Mouse (Mus musculus) heart, embryonic 14.5 days (tissue): Measurements from ENCODE around the gene Eci1. TPM values are rescaled to one million over a fixed set of nuclear protein-coding genes. Genes with fewer than 3 reads are reported as not detected.
"Not testable (repeated sequence)": the region's sequence is repeated elsewhere in the genome, so short reads cannot be mapped to it uniquely, and the experiment has no call there.

Experiments
- ATAC-seq: fragments of 200-750 bp; cut with Nextera tagmentation; 2 replicates; pipeline ENCODE4 v1.8.0; 2017; ENCODE audit warnings: low read depth, moderate TSS enrichment; ENCODE audit not compliant: insufficient number of reproducible peaks, insufficient read depth, low FRiP score
- H3K27ac ChIP-seq, 2 experiments: fragments of 200-500 bp in 1 of 2; fragments of 300-500 bp in 1 of 2; sonication (generic) in 1 of 2; replicated peaks in 1 of 2; 2 replicates each; pipeline ENCODE4 v1.5.1; 2012 to 2014; ENCODE audit warnings: low read depth in 2 of 2, low read length in 2 of 2, control low read depth in 1 of 2, mild to moderate bottlenecking in 1 of 2, mixed read lengths in 1 of 2; ENCODE audit not compliant: control insufficient read depth in 1 of 2, insufficient read depth in 1 of 2
- H3K27me3 ChIP-seq: fragments of 300-500 bp; sonication (generic); 2 replicates; pipeline ENCODE4 v1.6.1; 2014; ENCODE audit warnings: mild to moderate bottlenecking, low read length, control low read depth; ENCODE audit not compliant: control insufficient read depth, insufficient read depth
- H3K36me3 ChIP-seq: fragments of 300-500 bp; sonication (generic); 2 replicates; pipeline ENCODE4 v1.6.1; 2014; ENCODE audit warnings: mild to moderate bottlenecking, control low read depth, low read length, mixed read lengths; ENCODE audit not compliant: control insufficient read depth, insufficient read depth
- H3K4me1 ChIP-seq, 2 experiments: fragments of 200-500 bp in 1 of 2; fragments of 300-500 bp in 1 of 2; sonication (generic) in 1 of 2; 2 replicates each; pipeline ENCODE4 v1.6.1; 2012 to 2014; ENCODE audit warnings: low read length in 2 of 2, control low read depth in 1 of 2, mixed read lengths in 1 of 2; ENCODE audit not compliant: control insufficient read depth in 2 of 2, insufficient read depth in 2 of 2
- H3K4me2 ChIP-seq: fragments of 300-500 bp; sonication (generic); 2 replicates; pipeline ENCODE4 v1.6.1; 2014; ENCODE audit warnings: mild to moderate bottlenecking, low read length
- H3K4me3 ChIP-seq, 2 experiments: fragments of 200-500 bp in 1 of 2; fragments of 300-500 bp in 1 of 2; sonication (generic) in 1 of 2; 2 replicates each; pipeline ENCODE4 v1.5.1; 2012 to 2014; ENCODE audit warnings: low read length in 2 of 2, mild to moderate bottlenecking in 2 of 2, control low read depth in 1 of 2, low read depth in 1 of 2, moderate library complexity in 1 of 2; ENCODE audit not compliant: control insufficient read depth in 1 of 2, insufficient read depth in 1 of 2
- H3K9ac ChIP-seq: fragments of 300-500 bp; sonication (generic); 2 replicates; pipeline ENCODE4 v1.6.1; 2014; ENCODE audit warnings: mild to moderate bottlenecking, low read length
- H3K9me3 ChIP-seq: fragments of 300-500 bp; sonication (generic); 2 replicates; pipeline ENCODE4 v1.6.1; 2016; ENCODE audit warnings: low read length, control low read depth; ENCODE audit not compliant: control insufficient read depth
- WGBS: fragments of 180-500 bp; shearing (Covaris S2); extraction: QIAGEN DNeasy Blood & Tissue Kit; methylation state at CpG from one replicate; pipeline ENCODE4 v1.1.7; 2014; 5-methylcytosine and 5-hydroxymethylcytosine counted together
- polyA plus RNA-seq: library from polyadenylated mRNA; unstranded; fragments of >200 nt; fragmentation: Nextera tagmentation; extraction: Ambion mirVana; gene quantifications from 2 replicates; pipeline ENCODE4 v1.2.1, GENCODE M21; 2014

The Eci1 gene
- polyA plus RNA-seq, 1 experiment from 2014 or later: 294 TPM

GRCm38 (mm10) chr17:24424489-24424888 lies 2.0 kb upstream of the Eci1 start:
- Histone ChIP-seq H3K4me1 (peaks cover 12 to 13% of the 10 kb centered on the region in 2 experiments), H3K36me3 (peaks cover 63% of the 10 kb centered on the region), H3K9ac (no peak overlapping the region), H3K9me3 (no peaks in the 10 kb centered on the region), H3K4me2 (no peak overlapping the region), H3K4me3 (no peak overlapping the region), H3K27ac (no peak overlapping the region), H3K27me3 (no peaks in the 10 kb centered on the region)
- 91% methylated on average over 5 of the region's 5 CpGs for WGBS
- ATAC-seq: no peak

- not testable (repeated sequence) for H3K4me2 ChIP-seq, H3K9ac ChIP-seq, H3K27ac ChIP-seq, H3K27me3 ChIP-seq, ATAC-seq, H3K9me3 ChIP-seq, H3K4me3 ChIP-seq
- peaks cover 18 to 19% of the 10 kb centered on the region in 2 experiments for H3K4me1 ChIP-seq
- H3K36me3 ChIP-seq: peaks cover 55% of the 10 kb centered on the region
- 98% methylated on average over 4 of the region's 8 CpGs for WGBS
Measured at GRCm38 (mm10) chr17:24425326-24425725, 1.1 kb upstream of the Eci1 start.

GRCm38 (mm10) chr17:24425905-24426304 lies 536 bp upstream of the Eci1 start:
- Histone ChIP-seq H3K27me3 (no peaks in the 10 kb centered on the region), H3K4me1 (peaks cover 21% of the 10 kb centered on the region in 2 experiments), H3K9ac (0 out of 2 replicates have a peak overlapping the region, but pooled peaks have one; percentile 92), H3K27ac (peak overlapping the region; percentile 46 to 94; a peak in 3 of 4 replicates), H3K4me3 (peak overlapping the region in 1 of 2 experiments; percentile 68; a peak in 1 of 4 replicates), H3K4me2 (peak overlapping the region; percentile 63), H3K9me3 (no peaks in the 10 kb centered on the region), H3K36me3 (peaks cover 49% of the 10 kb centered on the region)
- no peak for ATAC-seq
- 86% methylated on average over 7 of the region's 7 CpGs for WGBS

GRCm38 (mm10) chr17:24427170-24427557 lies 723 bp downstream of the Eci1 start:
- peaks cover 36% of the 10 kb centered on the region for H3K36me3 ChIP-seq
- H3K4me1 ChIP-seq: peaks cover 21% of the 10 kb centered on the region in 2 experiments
- peak overlapping the region; percentile 68 to 79 for H3K4me3 ChIP-seq
- peak overlapping the region; percentile 92 for H3K9ac ChIP-seq
- H3K27me3 ChIP-seq: no peaks in the 10 kb centered on the region
- peak overlapping the region; percentile 63 for H3K4me2 ChIP-seq
- no peaks in the 10 kb centered on the region for H3K9me3 ChIP-seq
- H3K27ac ChIP-seq: peak overlapping the region; percentile 94 to 96
- ATAC-seq: no peak
- WGBS: 3% methylated on average over 8 of the region's 8 CpGs

GRCm38 (mm10) chr17:24429201-24429983 lies 3.0 kb downstream of the Eci1 start:
- no peaks in the 10 kb centered on the region for H3K9me3 ChIP-seq
- peak overlapping the region; percentile 63 for H3K9ac ChIP-seq
- peak overlapping the region; percentile 91 to 98 for H3K27ac ChIP-seq
- peaks cover 21% of the 10 kb centered on the region in 2 experiments for H3K4me1 ChIP-seq
- H3K36me3 ChIP-seq: peaks cover 35% of the 10 kb centered on the region
- ATAC-seq: peak; percentile 31
- H3K27me3 ChIP-seq: no peaks in the 10 kb centered on the region
- 51% methylated on average over 14 of the region's 14 CpGs for WGBS
- peak overlapping the region; percentile 11 to 18 for H3K4me3 ChIP-seq
- H3K4me2 ChIP-seq: peak overlapping the region; percentile 49

- Histone ChIP-seq H3K9ac (no peak overlapping the region), H3K4me2 (no peak overlapping the region), H3K4me1 (no peaks in the 10 kb centered on the region), H3K27me3 (no peaks in the 10 kb centered on the region), H3K36me3 (peaks cover 85% of the 10 kb centered on the region), H3K9me3 (no peaks in the 10 kb centered on the region), H3K27ac (no peak overlapping the region), H3K4me3 (no peak overlapping the region)
- ATAC-seq: no peak
- WGBS: 84% methylated on average over 5 of the region's 5 CpGs
Measured at GRCm38 (mm10) chr17:24437016-24437415, 10.6 kb downstream of the Eci1 start.

- Histone ChIP-seq H3K4me1 (no peaks in the 10 kb centered on the region), H3K27me3 (no peaks in the 10 kb centered on the region), H3K36me3 (peaks cover 83% of the 10 kb centered on the region), H3K9ac (no peak overlapping the region), H3K4me2 (no peak overlapping the region), H3K4me3 (no peak overlapping the region), H3K27ac (no peak overlapping the region), H3K9me3 (no peaks in the 10 kb centered on the region)
- WGBS: 84% methylated on average over 8 of the region's 8 CpGs
- no peak for ATAC-seq
Measured at GRCm38 (mm10) chr17:24440377-24440776, 13.9 kb downstream of the Eci1 start.
